Mouse (Mus musculus) C2C12 (cell line): ENCODE results near the gene Snrpa1.

Source experiments
- CTCF ChIP-seq: IDR thresholded peaks from one replicate; pipeline ENCODE4 v1.5.1; 2011; ENCODE audit not compliant: control insufficient read depth, insufficient read depth, insufficient read length
- USF1 ChIP-seq: IDR thresholded peaks from one replicate; pipeline ENCODE4 v1.6.1; 2011; ENCODE audit warnings: low read depth, mild to moderate bottlenecking, control low read depth, moderate library complexity

- TF ChIP-seq CTCF (no peak), USF1 (no peak)
Observed at GRCm38 (mm10) chr7:66088077-66088476, 29.3 kb downstream of the Snrpa1 start.
